Mouse (Mus musculus) NIH3T3 (cell line): ENCODE data around the gene Camk2d.

Source experiments
- DNase-seq: peaks from one replicate; pipeline ENCODE4 v3.0.0-alpha.2; 2012; ENCODE audit warnings: low read depth

The Camk2d gene

GRCm38 (mm10) chr3:126690627-126691505, 94.8 kb downstream of the Camk2d start:
- DNase-seq, result no peak

GRCm38 (mm10) chr3:126691565-126691964, 95.5 kb downstream of the Camk2d start:
- peak; percentile 43 for DNase-seq

GRCm38 (mm10) chr3:126692797-126693196, 96.7 kb downstream of the Camk2d start:
- peak; percentile 58 for DNase-seq

DNA sequence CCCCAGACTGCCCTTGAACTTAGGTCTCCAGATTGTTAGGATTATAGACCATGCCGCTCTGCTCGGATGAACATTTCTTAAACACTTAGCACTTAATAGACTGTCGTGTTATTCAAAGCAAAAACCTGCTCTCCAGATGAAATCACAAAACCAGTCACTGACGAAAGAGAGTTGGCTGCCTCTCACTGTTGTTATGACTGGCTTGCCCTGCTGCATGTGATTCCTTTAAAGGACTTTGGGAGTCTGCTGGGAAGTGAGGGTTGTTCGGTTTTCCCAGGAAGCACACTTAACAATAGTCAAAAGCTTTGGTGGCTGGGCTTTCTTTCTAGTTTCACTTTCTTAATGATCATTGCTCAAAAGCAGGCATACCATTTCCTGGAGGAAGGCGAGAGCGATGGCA, 97.2 kb downstream of the Camk2d start:
- DNase-seq, result peak; percentile 87

DNA sequence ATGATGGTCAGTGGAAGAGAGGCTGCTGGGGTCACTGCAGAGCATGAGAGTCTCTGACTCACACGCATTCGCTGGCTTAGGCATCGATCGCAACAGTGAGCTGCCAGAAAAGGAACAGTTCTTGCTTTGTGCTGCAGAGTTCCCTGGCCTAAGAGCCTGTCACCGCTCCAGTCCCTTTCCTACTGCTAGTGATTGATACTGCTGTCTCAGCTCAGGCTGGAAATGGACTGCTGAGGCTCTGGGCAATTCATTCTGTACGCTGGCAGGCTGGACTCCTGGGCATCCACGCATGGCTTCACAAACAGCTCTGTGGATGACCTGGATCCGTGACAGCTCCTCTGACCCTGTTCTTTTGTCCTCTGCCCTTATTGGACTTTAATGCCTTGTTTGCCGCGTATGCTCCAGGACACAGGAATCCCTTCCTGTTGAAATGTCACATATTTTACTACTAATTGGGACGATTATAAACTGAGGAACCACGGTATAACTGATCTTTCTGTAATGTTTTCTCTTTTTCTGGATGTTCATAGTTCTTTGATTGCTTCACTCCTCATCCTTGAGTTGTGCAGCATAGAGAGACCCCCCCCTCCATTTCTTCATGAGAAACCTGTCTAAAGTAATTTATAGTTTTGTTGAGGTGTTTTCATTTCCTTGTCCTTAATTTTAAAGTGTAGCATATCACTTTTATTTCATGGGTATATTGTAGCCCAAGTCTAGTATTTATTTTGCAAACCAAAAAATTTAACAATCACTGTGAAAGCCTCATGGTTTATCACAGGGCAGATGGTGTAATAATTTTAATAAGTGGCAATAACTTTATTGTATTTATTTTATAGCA, 99.6 kb downstream of the Camk2d start:
- peak; percentile 90 for DNase-seq

DNA sequence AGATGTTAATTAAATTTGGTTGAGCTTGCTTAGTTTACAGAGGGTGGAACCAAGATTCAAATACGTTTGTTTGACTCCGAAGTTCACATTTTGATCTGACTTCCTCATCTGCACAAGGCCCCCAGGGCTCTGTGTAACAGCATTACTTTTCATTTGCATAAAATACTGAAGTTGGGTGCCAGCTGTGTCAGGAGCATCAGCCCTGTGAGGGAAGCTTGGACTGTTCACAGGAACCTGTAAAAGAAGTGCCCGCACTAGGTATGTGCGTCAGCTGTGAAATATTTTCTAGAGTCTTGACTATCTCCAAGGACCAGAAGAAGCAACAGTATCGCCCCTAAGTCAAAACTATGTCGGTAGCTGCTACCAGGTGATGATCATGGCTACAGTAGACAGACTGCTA, 100.5 kb downstream of the Camk2d start:
- no peak for DNase-seq

DNA sequence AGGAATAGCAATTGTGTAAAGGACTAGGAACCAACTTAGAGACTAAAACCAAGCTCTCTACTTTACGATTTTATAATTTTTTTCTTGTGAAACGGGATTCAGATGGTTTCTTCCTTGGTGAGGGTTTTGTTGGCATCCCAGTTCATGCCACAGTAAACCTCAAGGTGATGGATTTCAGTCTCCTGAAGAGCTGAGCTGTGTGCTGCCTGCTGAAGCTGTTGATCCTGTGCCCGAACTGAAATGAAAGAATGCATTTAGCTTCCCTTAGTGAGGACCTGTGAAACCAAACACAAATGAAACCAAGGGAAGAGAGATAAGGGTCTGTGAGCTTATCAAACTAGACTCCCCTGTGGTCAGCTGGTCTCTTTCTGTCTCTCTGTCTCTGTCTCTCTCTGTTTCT, 103.6 kb downstream of the Camk2d start:
- DNase-seq, result no peak

- DNase-seq, result no peak
Observed at GRCm38 (mm10) chr3:126701067-126701466, 105.0 kb downstream of the Camk2d start.

GRCm38 (mm10) chr3:126701586-126701985, 105.5 kb downstream of the Camk2d start:
- no peak for DNase-seq

DNA sequence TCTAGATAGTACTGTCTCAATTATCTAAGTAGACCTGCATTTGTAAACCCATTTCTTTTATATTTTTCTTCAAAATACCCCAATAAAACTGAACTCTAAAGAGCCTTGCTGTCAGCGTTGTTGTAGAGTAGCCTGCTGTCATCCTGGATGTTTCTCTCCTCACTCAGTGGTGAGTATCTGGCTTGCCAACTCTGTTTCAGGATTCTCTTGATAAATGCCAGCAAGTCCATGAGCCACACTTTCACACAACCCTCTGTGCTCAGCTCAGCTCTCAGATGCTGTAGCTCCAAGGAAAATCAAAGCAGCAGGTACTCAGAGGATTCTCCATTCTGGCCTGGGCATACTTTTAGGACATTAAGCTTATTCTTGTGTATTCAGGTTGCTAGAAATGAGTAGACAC, 109.4 kb downstream of the Camk2d start:
- no peak for DNase-seq

DNA sequence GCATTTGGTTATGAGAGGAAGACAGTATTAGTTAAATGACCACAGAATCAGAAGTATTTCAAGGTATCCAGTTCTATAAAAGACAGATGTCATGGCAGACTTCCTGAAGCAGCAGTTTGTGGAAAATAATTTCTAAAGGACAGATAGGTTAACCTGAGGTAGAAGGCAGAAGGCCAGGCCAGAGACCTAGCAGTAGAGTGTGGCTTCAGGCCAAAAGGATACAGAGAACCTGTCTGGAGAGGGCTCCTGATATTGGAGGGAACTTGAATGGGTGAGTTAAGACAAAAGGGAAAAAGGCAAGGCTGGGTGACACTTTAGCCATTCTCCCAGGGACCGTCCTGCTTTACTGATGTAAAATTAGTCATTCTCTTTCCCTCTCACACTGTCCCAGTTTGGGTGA, 118.2 kb downstream of the Camk2d start:
- DNase-seq, result no peak

DNA sequence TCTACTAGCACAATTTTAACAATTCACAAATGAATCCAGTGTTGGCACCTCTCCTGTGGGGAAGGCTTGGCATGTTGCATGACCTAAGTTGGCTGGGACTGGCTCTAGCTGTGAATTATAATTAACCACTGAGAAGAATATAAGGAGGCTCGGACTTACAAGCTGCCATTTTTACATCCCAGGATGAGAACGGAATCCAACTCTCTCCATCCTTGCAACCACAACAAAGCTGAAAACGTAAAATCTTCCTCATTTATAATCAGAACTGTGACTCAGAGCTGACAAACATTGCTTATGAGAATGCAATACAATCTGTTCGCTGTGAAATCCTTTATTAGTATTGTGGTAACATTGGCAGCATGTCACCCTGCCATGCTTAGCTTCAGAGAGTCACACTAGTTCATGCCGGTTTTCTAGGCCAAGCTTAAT, 126.9 kb downstream of the Camk2d start:
- DNase-seq, result no peak

GRCm38 (mm10) chr3:126723458-126723857, 127.4 kb downstream of the Camk2d start:
- no peak for DNase-seq

DNA sequence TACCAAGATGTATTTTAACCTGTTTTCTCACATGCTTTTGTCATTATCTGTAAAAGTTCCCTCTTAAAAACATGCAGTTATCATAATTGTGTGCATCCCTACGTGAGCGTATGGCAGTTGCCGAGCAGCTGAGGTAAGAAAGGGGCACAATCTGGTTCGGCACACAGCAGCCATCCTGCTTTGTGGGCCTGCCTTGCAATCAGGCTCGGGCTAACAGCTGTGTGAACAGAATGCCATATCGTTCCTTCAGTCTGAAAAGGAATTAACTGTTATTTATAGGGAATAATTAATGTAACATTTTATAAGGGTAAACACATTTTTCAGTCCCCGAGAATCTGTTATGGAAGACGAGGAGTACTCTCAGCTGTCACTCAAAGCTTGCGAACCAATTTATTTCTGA, 129.5 kb downstream of the Camk2d start:
- no peak for DNase-seq

GRCm38 (mm10) chr3:126727387-126727786, 131.3 kb downstream of the Camk2d start:
- DNase-seq, result no peak

GRCm38 (mm10) chr3:126730411-126730810, 134.3 kb downstream of the Camk2d start:
- no peak for DNase-seq

DNA sequence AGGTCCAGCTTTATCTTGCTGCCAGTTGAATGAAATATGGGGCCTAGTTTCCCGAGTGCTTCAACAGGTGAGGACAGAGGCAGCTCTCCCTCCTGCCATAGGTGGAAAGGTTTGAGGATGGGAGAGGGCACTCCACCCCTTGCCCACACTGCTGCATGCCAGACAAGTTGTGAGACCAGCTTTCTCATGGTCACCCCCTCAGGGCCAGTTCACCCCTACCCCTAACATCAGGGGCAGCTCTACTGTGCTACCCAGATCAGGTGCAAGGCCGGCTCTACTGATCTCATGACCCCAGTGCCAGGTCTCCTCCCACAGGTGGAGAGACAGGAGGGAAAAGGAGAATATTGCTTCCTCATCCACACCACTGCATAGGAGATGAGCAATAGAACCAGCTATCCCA, 136.2 kb downstream of the Camk2d start:
- DNase-seq, result no peak

GRCm38 (mm10) chr3:126734533-126734932, 138.4 kb downstream of the Camk2d start:
- DNase-seq, result peak; percentile 31

- DNase-seq, result peak; percentile 35
Observed at GRCm38 (mm10) chr3:126735211-126735610, 139.1 kb downstream of the Camk2d start.

DNA sequence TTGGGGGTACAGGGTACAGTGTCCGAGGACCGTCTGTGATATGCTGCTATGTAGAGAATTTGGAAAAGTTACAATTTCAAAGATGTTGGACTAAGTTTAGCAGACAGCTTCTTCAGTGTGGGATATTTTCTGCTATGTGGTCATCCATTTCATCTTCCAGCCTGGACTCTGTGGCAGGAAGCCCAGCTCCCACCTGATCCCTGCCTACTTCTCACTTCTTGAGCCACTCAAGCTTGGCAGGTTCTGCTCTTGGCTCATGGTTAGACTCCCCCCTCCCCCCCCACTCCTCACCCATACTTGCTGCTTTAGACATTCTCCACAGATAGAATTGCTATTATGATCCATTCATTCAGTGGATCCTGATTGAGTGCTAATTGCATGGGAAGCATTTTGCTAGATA, 141.0 kb downstream of the Camk2d start:
- DNase-seq, result peak; percentile 47

DNA sequence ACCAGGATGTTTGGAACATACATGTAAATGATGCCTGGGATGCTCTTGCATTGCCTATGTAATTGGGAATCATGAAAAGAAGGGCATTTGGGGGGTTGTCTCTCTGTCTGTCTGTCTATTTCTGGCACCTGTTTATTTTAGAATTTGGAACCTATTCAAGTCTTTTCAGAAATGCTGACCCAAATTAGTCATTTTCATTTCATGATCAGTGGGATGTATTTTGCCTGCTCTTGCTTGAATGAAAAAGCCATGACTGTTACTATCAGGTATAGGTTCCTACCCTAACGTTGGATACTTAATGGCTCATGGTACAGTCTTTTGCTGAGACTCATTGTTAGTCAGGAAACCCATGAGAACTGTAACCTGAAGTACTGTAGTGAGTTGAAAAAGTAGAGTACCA, 144.0 kb downstream of the Camk2d start:
- DNase-seq, result no peak

GRCm38 (mm10) chr3:126744432-126745133, 148.5 kb downstream of the Camk2d start:
- peak; percentile 72 for DNase-seq
